Mouse (Mus musculus) left cerebral cortex, adult 18-20 months (tissue): ENCODE results near the gene Polr1d. TPM values are rescaled to one million over a fixed set of nuclear protein-coding genes. Genes with fewer than 3 reads are reported as not detected.

ENCODE experiments used
- DNase-seq, 2 experiments: peaks; one replicate each; pipeline ENCODE4 v3.0.0; 2021 to 2022; ENCODE audit warnings: low spot score in 2 of 2, mixed read lengths in 1 of 2
- total RNA-seq, 2 experiments: library from RNA; stranded (reverse); gene quantifications; 2 replicates each; pipeline ENCODE4 v1.2.3; 2021

Gene Polr1d
- total RNA-seq, 2 experiments from 2014 or later: 69.7 to 73.5 TPM

DNA sequence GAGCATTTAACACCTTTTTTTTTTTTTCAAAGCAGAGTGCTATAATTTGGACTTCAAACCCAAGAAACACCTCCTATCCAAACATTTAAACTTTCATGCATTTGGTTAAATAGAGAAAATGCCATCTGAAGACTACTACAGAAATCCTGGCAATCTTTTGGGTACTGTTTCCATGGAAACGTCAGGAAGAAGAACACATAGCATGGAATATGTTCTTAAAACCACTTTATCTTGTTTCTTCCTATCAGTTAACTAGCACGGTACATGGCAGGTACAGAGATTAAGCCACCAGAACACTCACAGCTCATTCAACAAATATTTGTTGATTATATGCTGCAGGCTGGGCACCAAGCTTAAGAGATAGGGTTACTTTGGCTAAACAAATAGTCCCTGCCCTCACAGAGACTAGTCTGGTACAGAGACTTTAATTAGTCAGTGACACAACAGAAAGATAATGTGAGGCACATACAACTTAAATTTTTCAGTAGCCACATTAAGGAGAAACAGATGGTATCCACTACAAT is 22.0 kb upstream of the Polr1d start:
- DNase-seq: no peak

DNA sequence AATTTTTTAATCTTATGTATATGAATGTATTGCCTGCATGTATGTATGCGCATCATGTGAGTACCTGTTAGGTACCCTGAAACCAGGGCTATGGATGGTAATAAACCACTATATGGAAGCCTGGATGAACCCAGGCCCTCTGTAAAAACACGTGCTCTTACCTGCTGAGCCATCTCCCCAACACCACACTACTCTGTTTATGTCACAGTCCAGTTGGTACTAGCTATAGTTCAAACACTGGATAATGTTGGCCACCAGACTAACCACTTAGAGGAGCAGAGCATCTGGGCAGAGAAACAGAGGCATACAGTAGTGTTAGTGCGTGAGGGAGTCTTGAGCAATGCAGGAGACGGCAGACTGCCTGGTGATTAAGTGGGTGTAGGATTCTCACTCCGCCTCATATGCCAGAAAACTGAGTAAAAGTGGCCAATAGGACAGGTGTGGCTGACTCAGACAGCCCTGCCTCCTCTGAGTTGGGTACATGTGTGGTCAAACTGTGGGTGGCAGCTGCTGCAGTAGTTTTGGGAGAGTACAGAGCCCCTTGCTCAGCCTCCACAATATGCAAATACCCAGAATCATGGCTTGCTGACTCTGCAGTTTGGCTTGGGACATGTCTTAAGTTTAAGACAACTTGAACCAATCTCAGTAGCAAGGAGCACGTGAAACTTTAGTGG is 21.1 kb upstream of the Polr1d start:
- peak; percentile 55 to 64 for DNase-seq

DNA sequence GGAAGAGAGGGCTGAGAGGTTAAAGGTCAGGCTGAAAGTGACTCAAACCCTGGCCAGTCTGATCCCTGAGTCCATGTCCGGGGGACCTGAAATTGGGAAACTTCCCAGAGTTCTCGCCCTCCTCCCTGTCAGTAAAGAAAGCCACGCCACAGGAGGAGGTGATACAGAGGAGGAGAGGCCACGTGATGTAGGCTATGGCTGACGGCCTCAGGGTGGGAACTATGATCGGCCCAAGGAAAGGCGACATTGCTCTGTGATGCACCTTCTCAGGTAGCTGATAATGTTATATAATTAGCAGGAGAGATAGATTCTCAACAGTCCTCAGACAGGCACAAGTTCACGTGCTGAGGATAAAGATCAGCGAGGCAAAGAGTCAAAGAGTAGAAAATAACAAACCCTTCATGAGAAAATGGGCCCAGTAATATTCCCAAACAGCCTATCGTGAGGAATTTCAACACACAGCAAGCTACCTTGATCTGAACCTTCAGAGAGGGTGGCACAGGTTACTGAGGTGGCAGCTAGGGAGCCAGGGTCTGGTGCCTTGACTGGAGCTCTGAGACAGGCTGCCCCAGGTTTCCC is 20.0 kb upstream of the Polr1d start:
- DNase-seq: no peak

DNA sequence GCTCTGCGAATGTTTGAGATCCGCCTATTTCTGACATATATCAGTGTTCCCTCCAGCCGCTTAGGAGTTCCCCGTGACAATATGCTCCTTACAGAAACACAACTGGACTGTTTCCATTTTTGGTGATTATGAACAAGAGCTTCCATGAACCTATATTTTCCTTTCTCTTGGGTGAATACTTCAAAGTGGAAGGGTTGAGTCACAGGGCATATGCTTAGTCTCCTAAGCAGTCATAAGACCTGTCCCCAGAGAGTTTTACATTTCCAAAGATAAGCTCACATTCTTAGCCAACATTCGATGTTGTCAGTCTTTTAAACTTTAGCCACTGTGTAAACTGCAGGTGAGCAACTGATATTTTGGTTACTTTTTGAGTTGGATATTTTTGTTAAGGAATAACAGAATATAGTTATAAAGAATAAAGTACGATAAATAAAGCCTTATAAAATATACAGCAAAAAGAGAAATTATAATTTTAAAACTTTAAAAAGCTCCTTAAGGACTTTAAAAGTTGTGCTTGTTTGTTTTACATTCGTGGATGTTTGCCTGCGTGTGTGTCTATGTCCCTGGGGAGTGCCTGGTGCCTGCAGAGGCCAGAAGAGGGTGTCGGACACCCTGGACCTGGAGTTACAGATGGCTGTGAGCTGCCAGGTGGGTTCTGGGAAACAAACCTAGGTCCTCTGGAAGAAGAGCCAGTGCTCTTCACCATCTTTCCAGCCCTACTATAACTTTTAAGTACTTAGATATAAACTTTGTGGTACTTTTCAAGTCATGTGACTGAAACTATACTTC is 19.0 kb upstream of the Polr1d start:
- no peak for DNase-seq

GRCm38 (mm10) chr5:147058661-147059060 is 18.2 kb upstream of the Polr1d start:
- DNase-seq: no peak

DNA sequence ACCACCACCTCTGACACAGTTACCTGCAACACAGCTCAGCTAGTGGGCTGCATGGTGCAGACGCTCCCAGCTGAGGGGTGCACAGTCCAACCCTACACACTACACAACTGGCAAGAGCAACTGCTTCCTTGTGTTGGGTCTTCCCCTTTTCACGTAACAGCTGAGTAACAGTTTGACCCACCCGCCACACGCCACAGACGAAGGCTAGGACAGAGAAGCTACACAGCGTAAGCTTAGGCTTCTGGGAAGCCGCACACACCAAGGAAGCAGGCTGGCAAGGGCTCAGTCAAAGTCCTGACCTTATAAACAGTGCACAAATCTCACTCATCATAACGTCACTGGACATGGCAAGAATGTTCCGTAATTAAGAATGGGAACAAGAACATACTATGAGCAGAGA is 17.5 kb upstream of the Polr1d start:
- no peak for DNase-seq

GRCm38 (mm10) chr5:147060024-147060423 is 16.8 kb upstream of the Polr1d start:
- no peak for DNase-seq

GRCm38 (mm10) chr5:147063215-147063661 is 13.6 kb upstream of the Polr1d start:
- no peak for DNase-seq

DNA sequence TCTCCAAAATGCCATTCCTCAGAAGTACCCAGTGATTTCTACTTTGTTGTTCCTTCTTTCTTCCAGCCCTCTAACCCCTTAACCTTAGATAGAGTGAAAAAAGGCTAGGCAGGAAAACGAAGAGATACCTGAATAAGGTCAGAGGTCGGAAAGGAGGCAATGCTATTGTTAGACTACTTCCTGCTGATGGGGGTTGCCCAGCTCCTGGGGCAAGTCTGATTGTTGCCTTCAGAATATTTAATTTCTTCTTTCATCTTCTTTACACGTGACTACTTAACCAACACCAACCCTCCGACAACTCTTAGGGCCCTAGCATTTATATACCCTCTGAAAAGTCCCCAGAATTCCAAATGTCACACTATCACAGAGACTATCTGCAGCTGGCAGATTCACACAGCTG is 10.7 kb upstream of the Polr1d start:
- DNase-seq: no peak

GRCm38 (mm10) chr5:147066965-147067364 is 9.9 kb upstream of the Polr1d start:
- DNase-seq: no peak

DNA sequence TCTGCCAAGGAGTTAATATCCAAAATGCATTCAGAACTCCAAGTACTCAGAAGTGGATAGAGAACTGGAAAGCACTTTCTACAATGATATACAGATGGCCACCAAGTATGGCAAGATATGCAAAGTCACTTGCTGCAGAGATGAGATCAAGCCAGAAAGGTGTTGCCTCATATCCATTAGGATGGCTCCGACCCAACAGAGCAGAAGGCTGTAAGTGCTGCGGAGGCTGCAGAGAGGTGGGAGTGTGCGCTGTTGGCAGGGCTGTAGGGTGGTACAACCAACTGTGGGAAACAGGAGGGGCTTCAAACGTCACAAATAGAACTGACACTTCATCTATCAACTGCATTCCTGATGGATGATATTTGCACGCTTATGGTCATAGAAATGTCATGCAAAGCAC is 8.0 kb upstream of the Polr1d start:
- peak; percentile 40 to 55 for DNase-seq

DNA sequence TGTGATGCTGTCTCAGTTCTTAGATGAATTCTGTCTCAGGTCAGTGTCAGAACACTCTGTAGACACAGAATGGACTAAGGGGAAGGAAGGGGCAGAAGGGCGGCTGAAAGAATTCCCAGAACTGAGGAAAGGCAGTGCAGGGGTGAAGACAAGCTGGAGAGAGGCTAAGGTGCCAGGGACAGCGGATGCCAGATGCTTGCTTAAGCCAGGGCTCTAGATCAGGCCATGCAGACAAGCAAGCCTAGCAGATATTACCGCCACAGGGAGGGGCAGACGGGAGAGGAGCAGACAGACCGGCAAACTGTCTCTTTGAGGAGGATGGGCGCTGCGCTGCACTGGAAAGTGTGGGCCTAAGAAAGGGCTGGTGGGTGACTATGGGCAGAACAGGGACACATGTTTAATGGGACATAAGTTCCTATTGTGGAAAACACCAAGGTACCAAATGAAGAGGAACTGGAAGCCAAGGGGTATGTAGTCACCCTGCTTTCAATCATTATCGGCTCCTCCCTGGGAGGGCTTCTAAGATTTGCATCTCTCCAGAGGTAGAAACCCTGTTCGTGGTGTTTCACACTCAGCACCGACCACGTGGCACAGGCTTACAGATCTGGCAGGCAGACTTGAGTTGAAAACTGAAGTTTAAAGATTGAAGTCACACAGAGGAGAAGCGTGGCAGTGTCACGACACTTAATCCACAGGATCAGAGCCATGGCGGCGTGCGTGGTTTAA is 5.9 kb upstream of the Polr1d start:
- no peak for DNase-seq

GRCm38 (mm10) chr5:147071886-147072285 is 5.0 kb upstream of the Polr1d start:
- no peak for DNase-seq

GRCm38 (mm10) chr5:147073805-147074204 is 3.0 kb upstream of the Polr1d start:
- DNase-seq: no peak

GRCm38 (mm10) chr5:147075103-147076025 is 1.5 kb upstream of the Polr1d start:
- DNase-seq: no peak

DNA sequence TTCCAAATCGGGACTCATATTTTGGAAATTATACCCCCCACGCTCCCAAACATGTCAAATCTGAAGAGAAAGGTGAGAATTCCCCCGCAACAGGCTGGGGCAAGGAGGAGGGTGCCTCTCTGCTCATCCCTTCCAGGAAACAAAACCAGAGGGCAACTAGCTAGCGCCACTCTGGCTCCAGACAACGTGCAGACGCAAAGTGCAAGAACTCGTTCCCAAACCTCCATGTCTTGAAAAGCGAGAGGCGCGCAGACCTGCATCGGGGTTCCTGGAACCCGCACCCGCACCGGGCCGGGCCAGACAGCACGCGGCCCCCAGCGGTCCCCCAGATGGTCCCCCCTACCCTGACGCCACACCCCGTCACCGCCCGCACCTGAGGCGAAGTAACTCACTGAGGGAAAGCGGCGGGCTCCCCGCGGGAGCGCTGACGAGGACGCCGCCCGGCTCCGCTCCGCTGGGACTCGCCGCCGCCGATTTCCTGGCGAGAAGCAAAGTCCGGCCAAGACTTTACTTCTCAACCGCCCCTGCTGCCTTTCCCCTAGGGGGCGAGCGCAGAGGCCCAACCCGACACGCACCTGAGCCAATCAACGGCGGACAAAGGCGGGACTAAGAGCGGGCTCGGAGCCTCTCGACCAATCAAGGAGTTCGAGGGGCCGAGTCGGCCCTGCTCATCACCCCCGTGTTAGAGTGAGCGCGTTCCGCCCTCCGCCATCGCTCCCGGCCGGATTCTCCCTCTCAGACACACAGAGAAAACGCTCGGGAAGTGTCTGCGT is 638 bp upstream of the Polr1d start, which contains the start of gene Lnx2:
Gene Lnx2, minus strand, starts transcription at position 561 of the 773 bp plus-strand sequence.
- DNase-seq: peak; percentile 98 to 99

DNA sequence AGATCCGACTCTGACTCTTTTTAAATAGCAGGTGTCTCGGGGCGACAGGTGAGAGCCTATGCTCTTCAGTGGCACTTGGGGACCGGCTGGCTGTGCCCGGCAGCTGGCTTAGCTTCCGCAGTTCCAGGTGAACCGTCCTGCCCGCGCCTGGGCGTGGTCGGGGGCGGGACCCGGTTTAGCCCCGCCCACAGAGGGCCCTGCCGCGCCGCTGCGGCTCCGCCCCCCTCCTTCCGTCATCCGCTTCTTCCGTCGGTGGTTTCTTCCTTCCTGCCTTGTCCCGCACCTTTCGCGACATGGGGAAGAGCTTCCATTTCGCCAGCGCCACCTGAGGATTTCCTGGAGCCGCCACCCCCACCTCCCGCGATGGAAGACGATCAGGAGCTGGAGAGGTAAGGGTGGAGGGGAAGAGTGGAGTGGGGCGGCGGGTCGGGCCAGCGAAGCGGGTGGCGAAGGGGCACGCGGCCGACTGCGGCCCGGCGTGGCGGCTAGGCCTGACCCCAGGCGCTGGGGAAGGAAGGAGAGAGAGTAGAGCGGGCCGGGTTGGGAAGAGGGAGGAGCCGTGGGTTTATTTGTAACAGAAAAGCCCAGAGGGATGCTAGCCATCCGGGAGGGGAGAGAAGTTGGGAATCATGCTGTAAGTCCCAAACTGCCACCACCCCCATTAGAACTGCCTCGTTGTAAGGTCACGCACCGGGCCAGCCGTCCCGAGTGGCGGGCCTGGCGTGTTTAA is 620 bp downstream of the Polr1d start:
- peak; percentile 86 to 93 for DNase-seq

DNA sequence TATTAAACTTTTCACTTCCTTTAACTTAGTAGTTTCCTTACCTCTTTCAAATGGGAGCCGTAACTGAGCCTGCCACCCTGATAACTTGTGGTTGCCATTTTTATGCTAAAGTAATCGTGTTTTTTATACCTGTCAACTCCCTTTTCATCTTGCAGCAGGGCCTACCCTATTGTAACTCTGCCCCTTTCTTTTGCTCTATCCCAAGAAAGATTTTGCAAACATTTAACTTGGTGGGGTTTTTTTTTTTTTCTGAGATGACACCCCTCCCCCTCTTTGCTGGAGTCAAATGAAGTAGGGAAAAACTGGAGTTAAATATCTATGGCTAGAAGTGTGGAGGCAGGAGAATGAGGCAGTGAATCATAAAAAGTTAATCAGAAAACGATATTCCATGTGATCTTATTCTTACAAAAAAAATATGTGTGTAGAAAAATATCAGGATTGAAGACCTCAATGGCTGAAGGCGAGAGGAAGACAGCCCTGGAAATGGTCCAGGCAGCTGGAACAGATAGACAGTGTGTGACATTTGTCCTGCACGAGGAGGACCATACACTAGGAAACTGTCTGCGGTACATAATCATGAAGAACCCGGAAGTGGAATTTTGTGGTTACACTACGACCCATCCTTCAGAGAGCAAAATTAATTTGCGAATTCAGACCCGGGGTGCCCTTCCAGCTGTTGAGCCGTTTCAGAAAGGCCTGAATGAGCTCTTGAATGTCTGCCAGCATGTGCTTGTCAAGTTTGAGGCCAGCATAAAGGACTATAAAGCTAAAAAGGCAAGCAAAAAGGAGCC is 1.5 kb downstream of the Polr1d start:
- no peak for DNase-seq
